Mouse (Mus musculus) bone marrow, adult 2 months (tissue): ENCODE data around the gene Gm4567. TPM values are rescaled to one million over a fixed set of nuclear protein-coding genes. Genes with fewer than 3 reads are reported as not detected.
"Not testable (repeated sequence)": the region's sequence is repeated elsewhere in the genome, so short reads cannot be mapped to it uniquely, and the experiment has no call there.

ENCODE experiments used
- H3K27ac ChIP-seq: fragments of 200-500 bp; 2 replicates; pipeline ENCODE4 v1.5.1; 2012; ENCODE audit warnings: low read depth, mild to moderate bottlenecking, control low read depth, inconsistent platforms, low read length; ENCODE audit not compliant: control insufficient read depth, poor library complexity, insufficient read depth
- H3K4me1 ChIP-seq: fragments of 200-500 bp; 2 replicates; pipeline ENCODE4 v1.6.1; 2011; ENCODE audit warnings: low read length; ENCODE audit not compliant: control insufficient read depth, insufficient read depth
- H3K4me3 ChIP-seq: fragments of 200-500 bp; replicated peaks from 2 replicates; pipeline ENCODE3; 2011; ENCODE audit warnings: mild to moderate bottlenecking, low read depth, low read length, control low read depth; ENCODE audit not compliant: control insufficient read depth
- WGBS: fragments of 180-500 bp; shearing (Covaris S2); methylation state at CpG from one replicate; pipeline ENCODE4 v1.1.7; 2018; 5-methylcytosine and 5-hydroxymethylcytosine counted together
- polyA plus RNA-seq: library from polyadenylated mRNA; stranded (reverse); fragments of >200 nt; gene quantifications from 2 replicates; pipeline ENCODE4 v1.2.4, GENCODE M21; 2011; ENCODE audit warnings: low replicate concordance; ENCODE audit not compliant: missing spikeins, insufficient read depth, insufficient read length

Gm4567 gene
- polyA plus RNA-seq = not detected in 2 replicates

GRCm38 (mm10) chr7:22719610-22720009 lies at the start of gene Gm4567:
Gene Gm4567, minus strand, starts transcription at chr7:22719710.
- WGBS = no CpG with 5 or more reads among the region's 1 CpGs
- not testable (repeated sequence) for H3K4me3 ChIP-seq, H3K27ac ChIP-seq, H3K4me1 ChIP-seq

GRCm38 (mm10) chr7:22761397-22761796 lies 41.9 kb upstream of the Gm4567 start, which contains the start of gene Vmn1r157:
Gene Vmn1r157, plus strand, starts transcription at chr7:22761697.
- not testable (repeated sequence) for H3K4me3 ChIP-seq, H3K4me1 ChIP-seq, H3K27ac ChIP-seq
- 19% methylated on average over 2 of the region's 3 CpGs for WGBS

GRCm38 (mm10) chr7:22692217-22692616 lies 27.3 kb downstream of the Gm4567 start, which contains the start of gene Gm8693:
Gene Gm8693, minus strand, starts transcription at chr7:22692317.
- WGBS = no CpG with 5 or more reads among the region's 2 CpGs
- H3K4me3 ChIP-seq, H3K4me1 ChIP-seq, H3K27ac ChIP-seq: not testable (repeated sequence)

Other genes starting within 250 kb of the Gm4567 start
- gene Vmn1r151, start 220.0 kb downstream of the Gm4567 start, polyA plus RNA-seq = not detected in 2 replicates
- not detected in 2 replicates for gene Vmn1r152, start 196.7 kb downstream of the Gm4567 start, polyA plus RNA-seq
- gene Gm8677, start 184.8 kb downstream of the Gm4567 start, polyA plus RNA-seq = not detected in 2 replicates
- not detected in 2 replicates for gene Gm4201, start 154.4 kb downstream of the Gm4567 start, polyA plus RNA-seq
- not detected in 2 replicates for gene Gm4565, start 131.6 kb downstream of the Gm4567 start, polyA plus RNA-seq
- not detected in 2 replicates for gene Vmn1r155, start 61.7 kb downstream of the Gm4567 start, polyA plus RNA-seq
- not detected in 2 replicates for gene Gm8693, start 27.4 kb downstream of the Gm4567 start, polyA plus RNA-seq
- gene Vmn1r157, start 42.0 kb upstream of the Gm4567 start, polyA plus RNA-seq = not detected in 2 replicates
- not detected in 2 replicates for gene Vmn1r158, start 71.1 kb upstream of the Gm4567 start, polyA plus RNA-seq
- gene Vmn1r159, start 123.9 kb upstream of the Gm4567 start, polyA plus RNA-seq = not detected in 2 replicates
- gene Vmn1r160, start 151.5 kb upstream of the Gm4567 start, polyA plus RNA-seq = not detected in 2 replicates